Mouse (Mus musculus) lung, embryonic 15.5 days (tissue): ENCODE measurements around the gene Dgkz. TPM values are rescaled to one million over a fixed set of nuclear protein-coding genes. Genes with fewer than 3 reads are reported as not detected.
A peak's percentile ranks its signal among the peaks of the same experiment; 100 is the strongest.

Source experiments
- ATAC-seq: fragments of 200-750 bp; cut with Nextera tagmentation; 2 replicates; pipeline ENCODE4 v1.8.0; 2017; ENCODE audit warnings: moderate number of reproducible peaks, borderline replicate concordance; ENCODE audit not compliant: low FRiP score, low TSS enrichment; ENCODE audit errors: extremely low read depth
- H3K27ac ChIP-seq: fragments of 300-500 bp; sonication (generic); 2 replicates; pipeline ENCODE4 v1.5.1; 2015; ENCODE audit warnings: moderate library complexity, mild to moderate bottlenecking, inconsistent platforms
- H3K27me3 ChIP-seq: fragments of 300-500 bp; sonication (generic); 2 replicates; pipeline ENCODE4 v1.6.1; 2015; ENCODE audit warnings: inconsistent platforms
- H3K36me3 ChIP-seq: fragments of 300-500 bp; sonication (generic); 2 replicates; pipeline ENCODE4 v1.6.1; 2015; ENCODE audit warnings: inconsistent platforms
- H3K4me1 ChIP-seq: fragments of 300-500 bp; sonication (generic); 2 replicates; pipeline ENCODE4 v1.6.1; 2015; ENCODE audit warnings: inconsistent platforms
- H3K4me2 ChIP-seq: fragments of 300-500 bp; sonication (generic); 2 replicates; pipeline ENCODE4 v1.6.1; 2015; ENCODE audit warnings: inconsistent platforms, mild to moderate bottlenecking, moderate library complexity
- H3K4me3 ChIP-seq: fragments of 300-500 bp; sonication (generic); 2 replicates; pipeline ENCODE4 v1.5.1; 2015; ENCODE audit warnings: mild to moderate bottlenecking, inconsistent platforms
- H3K9ac ChIP-seq: fragments of 300-500 bp; sonication (generic); 2 replicates; pipeline ENCODE4 v1.6.1; 2015; ENCODE audit warnings: inconsistent platforms
- H3K9me3 ChIP-seq: fragments of 300-500 bp; sonication (generic); 2 replicates; pipeline ENCODE4 v1.6.1; 2016; ENCODE audit warnings: inconsistent platforms
- WGBS: fragments of 180-500 bp; shearing (Covaris S2); methylation state at CpG from one replicate; pipeline ENCODE4 v1.1.7; 2015; 5-methylcytosine and 5-hydroxymethylcytosine counted together
- polyA plus RNA-seq: library from polyadenylated mRNA; unstranded; fragments of >200 nt; fragmentation: Nextera tagmentation; extraction: Ambion mirVana; gene quantifications from 2 replicates; pipeline ENCODE4 v1.2.1, GENCODE M21; 2015

Gene Dgkz
- polyA plus RNA-seq, 1 experiment from 2014 or later = 54.0 TPM

DNA sequence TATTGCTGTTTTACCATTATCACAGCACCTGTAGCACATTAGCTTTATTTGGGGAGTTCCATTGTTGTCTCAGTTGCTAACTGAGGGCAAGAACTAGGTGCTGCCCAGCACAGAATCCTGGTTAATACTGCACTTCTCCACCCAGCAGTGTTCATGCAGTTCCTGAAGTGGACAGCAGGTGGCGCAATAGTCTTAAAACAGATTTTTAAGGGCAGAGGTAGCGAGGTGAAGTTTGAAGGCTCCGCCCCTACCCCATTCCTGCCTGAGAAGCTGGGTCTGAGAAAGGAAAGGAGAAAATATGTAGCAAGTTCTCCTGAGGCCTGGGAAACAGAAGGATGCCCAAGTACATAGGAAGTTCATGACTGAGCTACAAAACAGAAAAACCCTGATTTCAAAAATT is 11.9 kb upstream of the Dgkz start:
- Histone ChIP-seq H3K4me3 (no peak overlapping the region), H3K36me3 (peaks cover 24% of the 10 kb centered on the region; the same call in 1 of the 2 replicates), H3K9me3 (no peaks in the 10 kb centered on the region), H3K27me3 (no peaks in the 10 kb centered on the region), H3K27ac (no peak overlapping the region), H3K4me1 (peaks cover 7% of the 10 kb centered on the region), H3K9ac (no peak overlapping the region), H3K4me2 (no peak overlapping the region)
- no peak for ATAC-seq
- 6% methylated on average over 3 of the region's 3 CpGs for WGBS

DNA sequence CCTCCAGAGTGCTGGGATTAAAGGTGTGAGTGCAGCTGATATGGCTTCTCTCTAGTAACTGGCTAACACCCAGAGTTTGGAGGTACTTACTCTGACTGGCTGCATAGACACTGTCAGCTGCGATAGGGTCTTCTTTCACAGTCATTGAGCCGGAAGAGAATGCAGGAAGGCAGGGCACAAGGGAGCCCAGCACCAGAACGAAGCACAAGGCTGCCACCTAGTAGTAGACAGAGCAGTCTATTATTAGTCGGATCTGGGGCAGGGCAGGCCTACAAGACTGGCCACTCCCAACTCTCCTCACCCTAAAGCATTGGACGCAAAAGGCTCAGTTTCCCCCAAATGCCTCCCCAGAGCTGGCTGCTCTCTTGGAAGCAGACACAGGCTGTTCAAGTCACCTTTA is 10.4 kb upstream of the Dgkz start:
- WGBS = 18% methylated on average over 5 of the region's 5 CpGs
- Histone ChIP-seq H3K4me1 (peaks cover 7% of the 10 kb centered on the region), H3K27me3 (no peaks in the 10 kb centered on the region), H3K27ac (no peak overlapping the region), H3K9ac (no peak overlapping the region), H3K36me3 (peaks cover 24% of the 10 kb centered on the region; the same call in 1 of the 2 replicates), H3K4me3 (no peak overlapping the region), H3K4me2 (no peak overlapping the region), H3K9me3 (no peaks in the 10 kb centered on the region)
- ATAC-seq = no peak

- Histone ChIP-seq H3K27ac (peak overlapping the region; percentile 70), H3K9me3 (no peaks in the 10 kb centered on the region), H3K4me3 (no peak overlapping the region), H3K4me2 (peak overlapping the region; percentile 50), H3K4me1 (peaks cover 11% of the 10 kb centered on the region), H3K9ac (no peak overlapping the region), H3K27me3 (no peaks in the 10 kb centered on the region), H3K36me3 (peaks cover 14% of the 10 kb centered on the region; the same call in 1 of the 2 replicates)
- no peak; the same call in 1 of the 2 replicates for ATAC-seq
- 35% methylated on average over 9 of the region's 9 CpGs for WGBS
These were observed 9.4 kb upstream of the Dgkz start for GRCm38 (mm10) chr2:91984906-91985525.

- Histone ChIP-seq H3K27ac (peak overlapping the region; percentile 70), H3K4me2 (peak overlapping the region; percentile 50), H3K27me3 (no peaks in the 10 kb centered on the region), H3K36me3 (peaks cover 9% of the 10 kb centered on the region; the same call in 1 of the 2 replicates), H3K4me1 (peaks cover 11% of the 10 kb centered on the region), H3K9me3 (no peaks in the 10 kb centered on the region), H3K9ac (no peak overlapping the region), H3K4me3 (0 out of 2 replicates have a peak overlapping the region, but pooled peaks have one; percentile 15)
- WGBS = under 1% methylated on average over 11 of the region's 13 CpGs
- peak; percentile 91 for ATAC-seq
These were observed 8.8 kb upstream of the Dgkz start for GRCm38 (mm10) chr2:91984439-91984838.

GRCm38 (mm10) chr2:91980830-91981229 is 5.2 kb upstream of the Dgkz start:
- 52% methylated on average over 5 of the region's 5 CpGs for WGBS

DNA sequence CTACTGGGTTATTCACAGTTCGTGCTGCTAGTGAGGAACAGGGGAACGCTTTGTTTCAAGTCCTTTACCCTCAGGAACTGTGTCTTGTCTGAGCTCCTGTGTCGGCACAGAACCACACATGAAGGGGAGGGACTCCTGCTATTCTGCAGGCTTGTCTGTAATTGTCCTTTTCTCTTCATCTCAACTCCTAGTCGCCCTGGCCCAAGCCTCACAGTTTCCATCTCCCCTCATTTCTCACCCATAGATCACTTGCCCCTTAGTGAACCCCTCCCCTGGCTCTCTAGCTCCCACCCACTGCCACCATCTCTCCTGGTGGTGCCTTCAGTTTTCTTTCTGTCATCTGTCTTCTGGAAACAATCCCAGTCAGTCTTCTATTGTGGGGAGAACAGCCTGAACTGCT is 4.6 kb upstream of the Dgkz start:
- 14% methylated on average over 4 of the region's 4 CpGs for WGBS
- Histone ChIP-seq H3K4me2 (no peak overlapping the region), H3K9me3 (no peaks in the 10 kb centered on the region), H3K9ac (no peak overlapping the region), H3K4me1 (peaks cover 36% of the 10 kb centered on the region), H3K36me3 (peaks cover 7% of the 10 kb centered on the region; the same call in 1 of the 2 replicates), H3K27me3 (peaks cover 25% of the 10 kb centered on the region), H3K4me3 (no peak overlapping the region), H3K27ac (no peak overlapping the region)
- ATAC-seq = no peak

More at GRCm38 (mm10) chr2:91980830-91981229, 5.2 kb upstream of the Dgkz start:
- no peak for ATAC-seq
- peaks cover 30% of the 10 kb centered on the region for H3K4me1 ChIP-seq
- peaks cover 19% of the 10 kb centered on the region for H3K27me3 ChIP-seq
- H3K9ac ChIP-seq = no peak overlapping the region
- no peak overlapping the region for H3K4me3 ChIP-seq
- no peak overlapping the region for H3K27ac ChIP-seq
- no peak overlapping the region for H3K4me2 ChIP-seq
- peaks cover 7% of the 10 kb centered on the region; the same call in 1 of the 2 replicates for H3K36me3 ChIP-seq
- no peaks in the 10 kb centered on the region for H3K9me3 ChIP-seq

DNA sequence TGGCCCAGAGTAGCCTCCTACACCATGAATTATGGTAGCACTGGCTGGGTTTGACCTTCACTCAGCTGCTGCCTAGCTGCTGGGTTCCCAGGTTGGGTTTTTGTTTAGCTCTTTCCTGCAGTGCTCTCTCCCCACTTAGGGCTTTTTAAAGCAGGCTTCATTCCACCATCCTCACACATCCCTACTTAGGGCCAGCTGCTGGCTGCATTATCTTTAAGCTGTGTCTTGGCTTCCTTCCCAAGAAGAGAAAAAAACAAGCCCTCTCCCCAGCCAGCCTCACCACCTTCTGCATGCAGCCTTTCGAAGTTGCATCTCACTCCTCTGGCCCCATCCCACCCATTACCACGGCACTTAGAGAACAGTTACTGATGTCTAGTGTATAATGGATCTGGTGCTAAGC is 2.9 kb upstream of the Dgkz start:
- 18% methylated on average over 2 of the region's 2 CpGs for WGBS
- no peaks in the 10 kb centered on the region for H3K9me3 ChIP-seq
- H3K27me3 ChIP-seq = peaks cover 39% of the 10 kb centered on the region
- H3K9ac ChIP-seq = no peak overlapping the region
- no peak overlapping the region for H3K4me3 ChIP-seq
- no peak overlapping the region for H3K27ac ChIP-seq
- H3K4me1 ChIP-seq = peaks cover 28% of the 10 kb centered on the region
- no peak overlapping the region for H3K4me2 ChIP-seq
- no peak for ATAC-seq
- peaks cover 7% of the 10 kb centered on the region; the same call in 1 of the 2 replicates for H3K36me3 ChIP-seq

- H3K9ac ChIP-seq = no peak overlapping the region
- H3K4me2 ChIP-seq = no peak overlapping the region
- no peak overlapping the region for H3K4me3 ChIP-seq
- H3K27ac ChIP-seq = no peak overlapping the region
- no peaks in the 10 kb centered on the region for H3K9me3 ChIP-seq
- H3K36me3 ChIP-seq = peaks cover 3% of the 10 kb centered on the region; the same call in 1 of the 2 replicates
- ATAC-seq = no peak
- peaks cover 28% of the 10 kb centered on the region for H3K4me1 ChIP-seq
- H3K27me3 ChIP-seq = peaks cover 39% of the 10 kb centered on the region
- WGBS = 71% methylated on average over 4 of the region's 4 CpGs
These were observed 2.3 kb upstream of the Dgkz start for GRCm38 (mm10) chr2:91977960-91978359.

GRCm38 (mm10) chr2:91973416-91974135 is 2.1 kb downstream of the Dgkz start:
- Histone ChIP-seq H3K4me1 (peaks cover 43% of the 10 kb centered on the region), H3K9me3 (no peaks in the 10 kb centered on the region), H3K4me3 (no peak overlapping the region), H3K27me3 (peaks cover 39% of the 10 kb centered on the region), H3K4me2 (no peak overlapping the region), H3K9ac (no peak overlapping the region), H3K27ac (no peak overlapping the region), H3K36me3 (no peaks in the 10 kb centered on the region)
- no peak for ATAC-seq
- WGBS = 56% methylated on average over 7 of the region's 7 CpGs

DNA sequence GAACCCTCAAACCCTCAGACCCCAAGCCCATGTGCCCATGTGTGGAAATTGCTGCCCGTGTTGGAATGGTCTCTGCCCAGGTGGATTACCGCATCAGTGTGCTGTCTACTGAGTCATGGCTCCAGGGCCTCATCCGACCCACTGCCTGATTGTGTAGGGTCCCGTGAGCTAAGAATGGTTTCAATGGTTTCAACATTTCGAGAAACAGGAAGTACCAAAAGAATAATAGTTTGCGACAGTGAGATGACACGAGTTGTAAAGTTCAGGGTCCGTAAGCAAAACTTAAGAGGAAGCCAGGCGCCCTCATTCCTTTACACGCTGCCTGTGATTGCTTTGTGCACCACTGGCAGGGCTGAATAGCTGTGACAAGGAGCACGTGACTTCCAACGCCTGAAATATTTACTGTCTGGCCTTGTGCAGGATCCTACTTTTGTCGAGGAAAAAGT is 3.5 kb downstream of the Dgkz start:
- Histone ChIP-seq H3K9me3 (no peaks in the 10 kb centered on the region), H3K4me3 (no peak overlapping the region), H3K27ac (peak overlapping the region; percentile 91), H3K4me2 (peak overlapping the region; percentile 45), H3K27me3 (peaks cover 33% of the 10 kb centered on the region), H3K36me3 (no peaks in the 10 kb centered on the region), H3K9ac (no peak overlapping the region), H3K4me1 (peaks cover 34% of the 10 kb centered on the region)
- ATAC-seq = peak; percentile 29; the same call in 1 of the 2 replicates
- 19% methylated on average over 13 of the region's 13 CpGs for WGBS

DNA sequence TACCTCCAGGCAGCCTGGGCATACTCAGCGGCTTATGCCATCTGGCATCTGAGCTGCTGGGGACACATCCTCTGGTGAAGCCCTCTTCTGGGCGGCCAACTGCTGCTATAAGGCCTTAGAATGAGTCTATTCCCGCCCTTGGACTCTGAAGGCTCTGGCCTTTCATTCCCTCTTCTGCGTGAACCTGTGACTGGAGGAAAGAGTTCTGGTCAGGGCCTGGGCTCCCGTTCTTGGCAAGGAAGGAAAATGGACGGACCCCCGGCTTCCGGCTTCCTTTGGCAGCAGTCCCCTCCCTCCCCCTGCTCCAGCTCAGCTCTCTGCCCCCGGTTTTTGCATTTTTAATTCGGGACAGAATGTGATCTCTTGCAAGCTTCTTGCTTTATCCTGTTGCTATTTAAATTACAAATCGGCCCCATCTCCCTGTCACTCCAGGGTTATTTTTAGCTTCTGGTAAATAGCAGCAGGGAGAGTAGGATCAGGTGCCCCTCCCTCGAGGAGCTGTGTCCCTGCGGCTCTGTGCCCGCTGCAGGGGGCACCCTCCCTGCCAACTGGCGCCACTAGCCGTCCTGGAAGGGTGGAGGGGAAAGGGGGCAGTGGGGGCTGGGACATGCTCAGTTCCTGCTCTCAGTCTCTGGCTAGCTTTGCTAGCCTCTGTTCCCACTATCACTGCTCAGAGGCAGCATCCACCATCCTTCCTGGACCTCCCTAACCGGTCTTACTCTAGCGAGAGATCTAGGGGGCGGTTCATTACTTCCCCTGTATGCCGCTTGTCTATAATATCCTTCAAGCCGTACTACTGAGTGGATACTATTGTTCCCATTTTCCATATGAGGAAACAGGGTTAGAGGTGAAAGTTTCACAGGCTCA is 4.2 kb downstream of the Dgkz start:
- peaks cover 27% of the 10 kb centered on the region for H3K27me3 ChIP-seq
- 19% methylated on average over 20 of the region's 21 CpGs for WGBS
- peak overlapping the region; percentile 91 for H3K27ac ChIP-seq
- no peaks in the 10 kb centered on the region for H3K36me3 ChIP-seq
- peaks cover 37% of the 10 kb centered on the region for H3K4me1 ChIP-seq
- peak overlapping the region; percentile 45 for H3K4me2 ChIP-seq
- no peak overlapping the region for H3K4me3 ChIP-seq
- ATAC-seq = peak; percentile 41
- peak overlapping the region; percentile 5; the same call in 1 of the 2 replicates for H3K9ac ChIP-seq
- H3K9me3 ChIP-seq = no peaks in the 10 kb centered on the region
